Mouse (Mus musculus): ENCODE results near the gene Fam57b. TPM values are rescaled to one million over a fixed set of nuclear protein-coding genes. Genes with fewer than 3 reads are reported as not detected.

Gene Fam57b
- polyA plus RNA-seq, 1 experiment from 2014 or later, result 52.8 TPM

DNA sequence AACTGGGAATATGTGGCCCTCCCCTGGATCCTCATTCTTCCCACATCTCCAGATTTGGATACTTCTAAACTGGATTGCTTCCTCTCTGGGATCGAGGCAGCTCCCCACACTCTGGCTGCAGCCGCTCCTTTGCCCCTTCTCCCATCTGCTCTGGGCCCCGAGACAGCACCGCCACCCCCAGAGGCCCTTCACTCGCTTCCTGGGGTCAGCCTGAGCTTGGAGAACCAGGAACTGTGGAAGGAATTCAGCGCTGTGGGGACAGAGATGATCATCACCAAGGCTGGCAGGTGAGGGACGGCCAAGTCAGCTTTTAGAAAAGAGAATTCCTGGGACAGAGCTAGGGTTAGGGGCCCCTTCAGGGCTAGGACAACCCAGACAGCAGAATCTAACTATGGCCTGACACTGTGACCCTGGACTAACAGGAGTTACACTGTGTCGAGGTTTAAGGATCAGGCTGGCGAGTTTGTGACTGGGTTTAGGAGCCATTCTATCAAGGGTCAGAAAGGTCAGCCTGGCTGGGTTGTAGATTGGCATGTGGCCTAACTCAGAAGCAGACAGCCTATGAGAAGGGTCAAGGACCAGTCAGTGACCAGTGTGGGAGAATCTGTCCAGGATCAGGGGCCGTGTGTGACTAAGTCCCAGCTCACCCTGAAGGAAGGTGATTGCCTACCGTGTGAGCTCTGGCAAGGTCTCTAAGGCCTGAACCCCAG, 15.7 kb upstream of the Fam57b start:
- ATAC-seq, result no peak
- no peaks in the 10 kb centered on the region for H3K9me3 ChIP-seq (ENCODE audit: control insufficient read depth, low read length)
- H3K4me3 ChIP-seq (ENCODE audit: low read length), result no peak overlapping the region
- H3K36me3 ChIP-seq (ENCODE audit: control insufficient read depth, insufficient read depth, low read length), result peaks cover 14% of the 10 kb centered on the region
- peak overlapping the region; percentile 68; the same call in 1 of the 2 replicates for H3K9ac ChIP-seq (ENCODE audit: low read depth, low read length)
- WGBS, result 40% methylated on average over 11 of the region's 11 CpGs
- H3K4me2 ChIP-seq (ENCODE audit: low read length), result peak overlapping the region; percentile 84
- H3K27ac ChIP-seq (ENCODE audit: low read depth, low read length), result no peak overlapping the region
- no peaks in the 10 kb centered on the region for H3K27me3 ChIP-seq (replicated peaks; ENCODE audit: control insufficient read depth, insufficient read depth, low read length)
- peaks cover 28% of the 10 kb centered on the region for H3K4me1 ChIP-seq (ENCODE audit: control insufficient read depth, insufficient read depth, low read depth, low read length)

DNA sequence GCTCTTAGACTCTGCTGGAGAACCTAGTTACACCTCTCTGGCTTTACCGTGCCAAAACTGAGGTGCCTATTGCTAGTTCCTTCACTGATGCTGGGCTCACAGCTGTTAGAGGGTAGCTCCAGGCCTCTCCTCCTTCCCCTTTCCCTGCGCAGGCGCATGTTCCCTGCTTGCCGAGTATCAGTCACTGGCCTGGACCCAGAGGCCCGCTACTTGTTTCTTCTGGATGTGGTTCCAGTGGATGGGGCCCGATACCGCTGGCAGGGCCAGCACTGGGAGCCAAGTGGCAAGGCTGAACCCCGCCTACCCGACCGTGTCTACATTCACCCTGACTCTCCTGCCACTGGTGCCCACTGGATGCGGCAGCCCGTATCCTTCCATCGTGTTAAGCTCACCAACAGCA, 14.8 kb upstream of the Fam57b start:
- 87% methylated on average over 13 of the region's 13 CpGs for WGBS
- peaks cover 22% of the 10 kb centered on the region for H3K36me3 ChIP-seq (ENCODE audit: control insufficient read depth, insufficient read depth, low read length)
- no peaks in the 10 kb centered on the region for H3K9me3 ChIP-seq (ENCODE audit: control insufficient read depth, low read length)
- no peak overlapping the region for H3K4me3 ChIP-seq (ENCODE audit: low read length)
- H3K27me3 ChIP-seq (replicated peaks; ENCODE audit: control insufficient read depth, insufficient read depth, low read length), result no peaks in the 10 kb centered on the region
- no peak overlapping the region for H3K4me2 ChIP-seq (ENCODE audit: low read length)
- no peak overlapping the region for H3K9ac ChIP-seq (ENCODE audit: low read depth, low read length)
- no peak for ATAC-seq
- H3K4me1 ChIP-seq (ENCODE audit: control insufficient read depth, insufficient read depth, low read depth, low read length), result peaks cover 24% of the 10 kb centered on the region
- H3K27ac ChIP-seq (ENCODE audit: low read depth, low read length), result no peak overlapping the region

DNA sequence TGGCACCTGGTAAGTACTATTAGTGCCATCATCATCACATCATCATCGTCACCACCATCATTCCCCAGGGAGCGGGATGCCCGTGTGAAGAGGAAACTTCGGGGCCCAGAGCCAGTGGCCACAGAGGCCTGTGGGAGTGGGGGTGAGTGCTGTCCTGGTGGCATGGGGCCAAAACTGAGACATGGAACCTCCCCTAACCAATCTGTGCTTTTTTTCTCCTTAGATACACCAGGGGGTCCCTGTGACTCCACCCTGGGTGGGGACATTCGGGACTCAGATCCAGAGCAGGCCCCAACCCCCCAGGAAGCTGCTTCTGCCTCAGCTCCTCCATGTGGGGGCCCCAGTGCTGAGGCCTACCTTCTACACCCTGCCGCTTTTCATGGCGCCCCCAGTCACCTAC, 13.0 kb upstream of the Fam57b start:
- H3K4me2 ChIP-seq (ENCODE audit: low read length), result no peak overlapping the region
- H3K27ac ChIP-seq (ENCODE audit: low read depth, low read length), result no peak overlapping the region
- peaks cover 29% of the 10 kb centered on the region for H3K36me3 ChIP-seq (ENCODE audit: control insufficient read depth, insufficient read depth, low read length)
- ATAC-seq, result no peak
- no peaks in the 10 kb centered on the region for H3K27me3 ChIP-seq (replicated peaks; ENCODE audit: control insufficient read depth, insufficient read depth, low read length)
- WGBS, result 85% methylated on average over 7 of the region's 7 CpGs
- H3K4me1 ChIP-seq (ENCODE audit: control insufficient read depth, insufficient read depth, low read depth, low read length), result peaks cover 17% of the 10 kb centered on the region
- no peaks in the 10 kb centered on the region for H3K9me3 ChIP-seq (ENCODE audit: control insufficient read depth, low read length)
- no peak overlapping the region for H3K4me3 ChIP-seq (ENCODE audit: low read length)
- H3K9ac ChIP-seq (ENCODE audit: low read depth, low read length), result no peak overlapping the region

DNA sequence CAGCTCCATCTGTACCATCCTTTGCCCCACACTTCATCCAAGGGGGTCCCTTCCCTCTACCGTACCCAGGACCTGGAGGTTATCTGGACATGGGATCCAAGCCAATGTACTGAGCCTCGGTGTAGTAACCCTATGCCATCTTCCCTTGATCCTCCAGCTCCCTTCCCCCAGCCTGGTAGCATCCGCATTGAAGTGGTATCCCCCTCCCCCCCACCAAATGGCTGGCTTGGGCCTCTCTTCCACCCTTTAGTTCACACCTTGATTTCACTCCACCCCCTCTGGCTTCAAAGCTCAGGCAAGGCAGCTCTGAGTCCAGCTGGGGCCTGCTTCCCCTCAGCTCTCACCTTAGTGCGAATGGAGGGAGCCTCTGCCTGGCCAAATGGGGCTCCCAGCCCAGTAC, 12.4 kb upstream of the Fam57b start:
- no peak for ATAC-seq
- Histone ChIP-seq H3K4me3 (ENCODE audit: low read length) (no peak overlapping the region), H3K9ac (ENCODE audit: low read depth, low read length) (no peak overlapping the region), H3K4me2 (ENCODE audit: low read length) (no peak overlapping the region), H3K27me3 (replicated peaks; ENCODE audit: control insufficient read depth, insufficient read depth, low read length) (no peaks in the 10 kb centered on the region), H3K9me3 (ENCODE audit: control insufficient read depth, low read length) (no peaks in the 10 kb centered on the region), H3K36me3 (ENCODE audit: control insufficient read depth, insufficient read depth, low read length) (peaks cover 29% of the 10 kb centered on the region), H3K4me1 (ENCODE audit: control insufficient read depth, insufficient read depth, low read depth, low read length) (peaks cover 13% of the 10 kb centered on the region), H3K27ac (ENCODE audit: low read depth, low read length) (no peak overlapping the region)
- 93% methylated on average over 4 of the region's 4 CpGs for WGBS

DNA sequence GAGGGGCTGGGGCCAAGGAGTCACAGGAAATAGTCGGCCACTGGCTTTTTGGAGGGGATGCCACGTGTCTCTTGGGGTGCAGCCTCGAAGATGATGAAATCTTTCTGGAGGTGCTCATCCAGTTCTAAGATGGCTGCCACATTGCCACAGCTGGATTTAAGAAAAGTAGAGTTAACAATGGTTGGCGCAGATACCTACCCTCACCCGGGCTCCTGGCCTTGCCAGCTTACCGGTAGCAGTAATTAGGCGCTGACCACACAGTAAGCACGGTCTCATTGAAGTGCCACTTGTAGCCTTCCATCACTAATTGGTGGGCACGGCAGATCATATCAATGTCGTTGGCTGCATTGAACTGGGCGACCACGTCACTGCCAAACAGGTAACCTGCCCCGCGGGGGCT, 11.3 kb upstream of the Fam57b start:
- Histone ChIP-seq H3K4me1 (ENCODE audit: control insufficient read depth, insufficient read depth, low read depth, low read length) (peaks cover 12% of the 10 kb centered on the region), H3K9ac (ENCODE audit: low read depth, low read length) (no peak overlapping the region), H3K4me2 (ENCODE audit: low read length) (no peak overlapping the region), H3K27ac (ENCODE audit: low read depth, low read length) (no peak overlapping the region), H3K36me3 (ENCODE audit: control insufficient read depth, insufficient read depth, low read length) (peaks cover 29% of the 10 kb centered on the region), H3K4me3 (ENCODE audit: low read length) (no peak overlapping the region), H3K27me3 (replicated peaks; ENCODE audit: control insufficient read depth, insufficient read depth, low read length) (no peaks in the 10 kb centered on the region), H3K9me3 (ENCODE audit: control insufficient read depth, low read length) (no peaks in the 10 kb centered on the region)
- 93% methylated on average over 14 of the region's 14 CpGs for WGBS
- no peak for ATAC-seq

DNA sequence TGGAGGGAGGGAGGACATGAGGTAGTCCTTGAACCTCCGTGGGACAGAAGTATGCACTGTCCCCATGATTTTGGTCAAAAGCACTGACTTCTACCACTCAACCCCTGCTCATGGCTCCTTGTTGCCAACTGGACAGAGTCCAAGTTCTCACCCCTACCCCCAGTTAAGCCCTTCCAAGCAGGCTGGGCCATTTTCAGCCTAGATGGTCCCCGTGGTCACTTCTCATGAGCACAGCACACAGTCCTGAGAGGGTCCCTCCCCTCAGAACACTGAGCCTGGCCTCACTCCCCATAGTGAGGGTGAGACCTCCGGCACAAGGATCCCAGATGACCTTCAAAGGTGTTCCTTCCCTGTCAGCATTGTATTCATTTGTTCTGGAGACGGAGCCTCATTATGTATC, 8.3 kb upstream of the Fam57b start:
- Histone ChIP-seq H3K4me2 (ENCODE audit: low read length) (no peak overlapping the region), H3K36me3 (ENCODE audit: control insufficient read depth, insufficient read depth, low read length) (peaks cover 29% of the 10 kb centered on the region), H3K4me1 (ENCODE audit: control insufficient read depth, insufficient read depth, low read depth, low read length) (peaks cover 19% of the 10 kb centered on the region), H3K4me3 (ENCODE audit: low read length) (no peak overlapping the region), H3K27me3 (replicated peaks; ENCODE audit: control insufficient read depth, insufficient read depth, low read length) (no peaks in the 10 kb centered on the region), H3K9ac (ENCODE audit: low read depth, low read length) (no peak overlapping the region), H3K27ac (ENCODE audit: low read depth, low read length) (no peak overlapping the region), H3K9me3 (ENCODE audit: control insufficient read depth, low read length) (no peaks in the 10 kb centered on the region)
- ATAC-seq, result no peak
- 94% methylated on average over 4 of the region's 4 CpGs for WGBS

DNA sequence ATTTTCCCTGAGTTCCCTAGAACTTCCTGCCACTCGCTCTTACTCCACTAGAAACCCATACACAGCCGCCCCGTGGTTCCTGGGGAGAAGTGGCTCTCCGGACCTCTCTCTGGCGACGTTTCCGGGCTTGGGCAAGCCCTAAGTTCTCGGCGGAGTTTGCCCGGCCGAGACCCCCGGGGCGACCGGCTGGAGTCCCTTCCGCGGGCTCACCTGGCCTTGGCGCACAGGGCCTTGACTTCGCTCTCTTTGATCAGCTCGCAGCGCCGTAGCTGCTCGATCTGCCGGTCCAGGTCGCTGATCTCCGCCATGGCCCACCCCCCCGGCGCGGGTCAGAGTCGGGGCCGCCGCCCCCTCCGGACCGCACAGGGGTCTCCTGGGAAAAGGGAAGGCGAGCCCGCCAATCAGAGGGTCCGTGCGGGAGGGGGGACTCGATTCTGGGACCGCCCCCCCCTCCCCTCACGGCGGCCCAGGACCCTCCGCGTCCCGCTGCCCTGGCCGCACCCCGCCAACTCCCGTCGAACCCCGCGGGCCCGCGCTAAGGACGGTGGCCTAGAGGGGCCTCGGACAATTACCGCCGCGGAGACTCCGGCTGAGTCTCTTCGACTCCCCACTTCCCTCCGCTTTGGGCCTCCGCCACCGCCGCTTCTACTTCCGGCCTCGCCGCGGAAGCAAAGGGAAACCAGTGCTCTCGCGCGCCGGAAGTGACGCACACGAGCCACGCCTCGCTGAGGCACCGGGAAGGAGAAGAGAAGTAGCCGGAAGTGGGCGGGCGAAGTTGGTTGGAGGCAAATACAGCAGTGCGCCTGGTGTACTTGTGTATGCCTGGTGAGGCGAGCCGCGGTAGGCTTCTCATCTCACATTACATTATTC, 5.4 kb upstream of the Fam57b start, which contains the start of gene Ppp4c:
Ppp4c (minus strand) TSS at position 646 of the 870 bp plus-strand sequence.
- peak within 1 kb of the TSS; percentile 83 for H3K4me2 ChIP-seq (ENCODE audit: low read length)
- WGBS, result under 1% methylated on average over 69 of the region's 83 CpGs
- peaks cover 32% of the 10 kb centered on the region for H3K4me1 ChIP-seq (ENCODE audit: control insufficient read depth, insufficient read depth, low read depth, low read length)
- H3K36me3 ChIP-seq (ENCODE audit: control insufficient read depth, insufficient read depth, low read length), result peaks cover 36% of the 10 kb centered on the region
- no peaks in the 10 kb centered on the region for H3K9me3 ChIP-seq (ENCODE audit: control insufficient read depth, low read length)
- no peaks in the 10 kb centered on the region for H3K27me3 ChIP-seq (replicated peaks; ENCODE audit: control insufficient read depth, insufficient read depth, low read length)
- ATAC-seq, result peak; percentile 93
- peak within 1 kb of the TSS; percentile 87 for H3K9ac ChIP-seq (ENCODE audit: low read depth, low read length)
- peak within 1 kb of the TSS; percentile 93 for H3K27ac ChIP-seq (ENCODE audit: low read depth, low read length)
- H3K4me3 ChIP-seq (ENCODE audit: low read length), result peak within 1 kb of the TSS; percentile 89

DNA sequence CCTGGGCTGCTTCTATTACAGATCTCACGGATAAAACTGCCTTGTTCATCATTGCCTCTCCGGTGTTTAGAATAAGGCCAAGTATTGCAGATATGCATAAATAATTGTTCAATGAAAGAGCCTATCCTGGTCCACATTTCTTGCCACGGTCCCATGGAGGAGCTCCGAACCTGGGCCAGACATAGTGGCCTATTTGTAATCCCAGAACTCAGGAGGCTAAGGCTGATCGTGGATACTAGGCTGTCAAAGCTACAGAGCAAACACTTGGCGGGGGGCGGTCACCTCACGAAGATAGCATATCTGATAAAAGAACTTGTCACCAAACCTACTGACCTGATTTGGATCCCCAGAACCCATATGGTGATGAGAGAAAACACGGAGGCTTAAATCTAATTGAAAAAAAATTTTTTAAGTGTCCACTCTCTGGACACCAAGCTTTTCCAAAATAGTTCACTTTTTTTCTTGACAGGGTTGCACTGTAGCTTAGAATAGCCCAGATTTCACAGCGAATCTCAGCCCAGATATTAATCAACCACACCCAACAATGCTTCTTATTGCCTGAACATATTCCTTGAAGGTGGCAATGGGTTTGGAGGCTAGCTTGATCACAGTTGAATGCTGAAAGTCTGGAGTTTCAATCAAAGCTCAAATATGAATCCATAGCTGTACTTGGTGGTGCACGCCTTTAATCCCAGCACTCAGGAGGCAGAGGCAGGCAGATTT, 4.6 kb upstream of the Fam57b start:
- Histone ChIP-seq H3K27me3 (replicated peaks; ENCODE audit: control insufficient read depth, insufficient read depth, low read length) (no peaks in the 10 kb centered on the region), H3K27ac (ENCODE audit: low read depth, low read length) (peak overlapping the region; percentile 93), H3K4me3 (ENCODE audit: low read length) (peak overlapping the region; percentile 89), H3K4me2 (ENCODE audit: low read length) (peak overlapping the region; percentile 83), H3K9me3 (ENCODE audit: control insufficient read depth, low read length) (no peaks in the 10 kb centered on the region), H3K9ac (ENCODE audit: low read depth, low read length) (peak overlapping the region; percentile 87), H3K4me1 (ENCODE audit: control insufficient read depth, insufficient read depth, low read depth, low read length) (peaks cover 40% of the 10 kb centered on the region), H3K36me3 (ENCODE audit: control insufficient read depth, insufficient read depth, low read length) (peaks cover 29% of the 10 kb centered on the region)
- ATAC-seq, result peak; percentile 8
- 29% methylated on average over 11 of the region's 11 CpGs for WGBS

Data from hindbrain, embryonic 16.5 days (tissue).